Mouse (Mus musculus): ENCODE results near the gene Krt222.
A peak's percentile ranks its signal among the peaks of the same experiment; 100 is the strongest.

Gene Krt222

DNA sequence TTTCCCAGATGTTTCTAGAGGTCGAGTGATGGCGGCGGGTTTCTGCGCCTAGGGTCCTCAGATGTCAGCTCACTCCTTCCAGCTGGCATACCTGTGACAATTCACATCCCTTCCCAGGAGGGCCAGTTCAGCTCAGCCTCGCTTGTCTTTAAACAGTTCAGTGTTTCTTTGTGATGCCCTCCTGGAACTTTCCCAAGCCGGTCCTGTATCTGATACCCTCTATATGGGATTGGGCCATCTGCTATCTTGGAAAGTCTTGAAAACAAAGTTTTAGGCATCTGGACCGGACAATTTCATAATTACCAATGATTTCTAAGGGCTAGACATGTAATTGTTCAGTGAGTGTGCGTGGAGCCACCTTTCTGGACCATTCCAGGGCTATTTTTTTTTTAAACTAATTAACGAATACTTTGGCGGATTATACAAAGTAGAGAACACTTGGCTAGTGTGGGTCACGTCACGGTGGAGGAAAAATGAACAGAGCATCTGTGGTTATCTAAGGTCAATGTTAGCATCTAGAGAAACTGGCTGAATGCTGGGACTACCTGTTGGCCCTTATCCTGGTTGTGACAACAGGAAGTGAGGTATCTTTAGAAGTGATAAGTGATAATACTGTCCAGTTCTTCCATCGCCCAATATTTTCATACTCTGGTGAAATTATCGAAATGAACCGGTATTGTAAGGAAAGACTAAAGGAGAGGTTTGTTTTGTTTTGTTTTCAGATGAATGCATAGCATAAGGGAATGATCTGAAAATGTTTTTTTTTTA is 12.7 kb downstream of the Krt222 start:
- DNase-seq = no peak

DNA sequence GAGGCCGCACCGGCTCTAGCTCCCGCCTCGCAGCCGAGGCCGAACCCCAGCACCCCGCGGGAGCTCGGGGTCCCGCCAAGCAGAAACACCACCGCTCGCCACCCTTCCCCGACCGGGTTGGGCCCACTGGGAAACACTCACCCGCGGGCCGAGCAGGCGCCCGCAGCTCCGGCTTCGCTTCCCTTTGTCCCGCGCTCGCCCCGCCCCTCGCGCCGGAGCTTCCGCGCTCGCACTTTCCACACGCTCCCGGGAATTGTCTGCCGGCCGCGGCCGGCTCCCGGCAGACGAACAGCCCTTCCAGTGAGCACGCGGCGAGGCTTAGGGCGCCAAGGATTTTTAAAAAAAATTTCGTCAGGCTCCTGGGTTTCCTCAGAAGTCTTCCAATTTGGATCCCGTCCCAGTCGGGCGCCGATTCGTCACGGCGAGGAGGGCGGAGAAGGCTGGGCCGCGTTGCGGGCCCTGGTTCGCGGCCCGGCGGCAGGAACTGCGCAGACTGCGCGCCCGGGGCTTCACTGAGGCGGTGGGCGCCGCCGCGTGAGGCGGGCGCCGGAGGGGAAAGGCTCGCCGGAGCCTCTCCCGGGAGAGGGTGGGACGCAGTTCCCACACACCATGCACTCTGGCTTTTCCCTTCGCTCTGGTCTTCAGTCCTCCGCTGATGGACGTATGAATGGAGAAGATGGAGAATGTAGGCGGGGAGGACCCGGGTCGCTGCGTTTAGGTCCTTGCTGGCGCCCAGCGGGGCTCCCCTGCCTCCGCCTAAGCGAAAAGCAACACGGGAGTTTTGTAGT is 13.4 kb downstream of the Krt222 start, which contains the start of gene Smarce1:
Gene Smarce1, minus strand, starts transcription at position 757 of the 788 bp plus-strand sequence.
- peak; percentile 70 for DNase-seq

DNA sequence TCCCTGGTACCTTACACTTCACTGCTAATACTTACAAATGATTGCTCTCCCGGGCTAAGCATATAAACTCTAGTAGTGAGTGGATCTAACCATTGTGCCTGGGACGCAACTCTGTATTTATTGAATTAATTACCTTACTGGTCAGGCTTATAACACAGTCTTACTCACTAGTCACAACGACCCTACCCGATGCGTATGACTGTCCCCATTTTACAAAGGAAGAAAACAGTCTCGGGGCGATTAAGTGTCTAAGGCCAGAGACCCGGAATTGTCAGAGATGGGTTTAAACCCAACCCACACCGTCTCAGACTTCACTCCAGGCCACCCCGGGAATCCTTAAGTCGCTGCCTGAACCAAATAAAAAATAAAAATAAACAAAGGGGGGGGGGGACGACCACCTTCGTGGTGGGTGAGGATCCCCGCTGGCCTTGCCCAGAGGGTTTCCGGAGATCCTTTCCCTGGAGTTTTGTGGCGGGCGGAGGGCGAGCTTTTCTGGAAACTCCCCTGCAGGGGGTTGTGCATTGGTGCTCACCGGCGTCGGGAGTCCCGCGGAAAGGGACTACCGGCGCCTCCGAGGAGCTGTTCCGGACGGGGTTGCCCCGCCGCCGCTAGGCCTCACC is 14.1 kb downstream of the Krt222 start:
- DNase-seq = no peak

DNA sequence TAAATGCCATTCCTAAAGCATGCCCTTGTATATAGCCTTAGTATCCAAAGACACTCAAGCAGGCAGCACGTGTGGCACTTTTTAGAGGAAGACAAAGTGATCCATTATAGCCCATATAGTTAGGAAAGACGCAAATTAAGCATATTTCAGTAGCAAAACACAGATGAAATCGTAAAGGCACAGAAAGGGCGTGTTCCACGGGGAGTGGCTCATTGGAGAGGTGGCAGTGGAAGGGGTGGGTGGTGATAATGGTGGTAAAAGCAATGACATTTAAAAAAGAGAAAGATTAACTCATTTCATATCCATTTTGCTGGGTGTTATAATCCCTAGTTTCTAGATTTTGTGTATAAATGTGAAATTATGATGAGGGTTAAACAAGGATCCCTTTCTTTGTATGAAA is 17.6 kb downstream of the Krt222 start:
- DNase-seq = no peak

DNA sequence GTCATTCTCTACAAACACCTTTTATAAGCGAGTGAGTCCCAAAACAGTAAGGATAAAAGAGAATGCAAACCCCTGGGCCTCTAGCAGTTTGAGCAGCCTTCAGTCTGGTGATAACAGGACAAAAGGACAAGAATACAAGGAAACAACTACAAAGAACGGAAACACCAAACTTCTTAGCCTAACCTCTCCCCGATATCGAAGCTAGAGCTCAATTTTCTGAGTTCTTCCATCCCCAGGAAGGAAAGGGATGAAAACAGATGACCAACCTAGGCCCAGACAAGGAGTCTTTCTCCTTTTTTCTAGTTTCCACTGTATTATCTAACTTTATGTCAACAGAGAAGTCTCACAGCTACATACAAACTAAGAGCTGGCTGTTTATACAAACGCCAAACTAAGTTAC is 20.6 kb downstream of the Krt222 start:
- no peak for DNase-seq

DNA sequence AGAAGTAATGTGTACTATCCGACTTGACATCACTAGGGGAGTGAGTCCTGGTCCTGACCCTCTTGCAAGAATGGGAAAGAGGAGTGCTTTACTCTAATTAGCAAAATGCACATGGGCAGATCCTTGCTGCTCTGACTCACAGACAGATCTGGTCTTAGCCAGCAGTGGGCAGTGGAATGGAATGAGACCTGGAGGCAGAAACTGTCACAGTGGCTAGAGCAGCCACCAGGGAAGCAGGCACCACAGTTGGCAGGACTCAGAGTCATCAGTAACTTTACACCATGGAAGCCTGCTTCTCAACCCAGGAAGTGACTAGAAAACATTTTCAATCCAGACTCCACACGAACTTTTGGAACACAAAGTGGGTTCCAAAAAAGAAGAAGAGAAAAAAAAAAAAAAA is 22.1 kb downstream of the Krt222 start:
- DNase-seq = no peak

DNA sequence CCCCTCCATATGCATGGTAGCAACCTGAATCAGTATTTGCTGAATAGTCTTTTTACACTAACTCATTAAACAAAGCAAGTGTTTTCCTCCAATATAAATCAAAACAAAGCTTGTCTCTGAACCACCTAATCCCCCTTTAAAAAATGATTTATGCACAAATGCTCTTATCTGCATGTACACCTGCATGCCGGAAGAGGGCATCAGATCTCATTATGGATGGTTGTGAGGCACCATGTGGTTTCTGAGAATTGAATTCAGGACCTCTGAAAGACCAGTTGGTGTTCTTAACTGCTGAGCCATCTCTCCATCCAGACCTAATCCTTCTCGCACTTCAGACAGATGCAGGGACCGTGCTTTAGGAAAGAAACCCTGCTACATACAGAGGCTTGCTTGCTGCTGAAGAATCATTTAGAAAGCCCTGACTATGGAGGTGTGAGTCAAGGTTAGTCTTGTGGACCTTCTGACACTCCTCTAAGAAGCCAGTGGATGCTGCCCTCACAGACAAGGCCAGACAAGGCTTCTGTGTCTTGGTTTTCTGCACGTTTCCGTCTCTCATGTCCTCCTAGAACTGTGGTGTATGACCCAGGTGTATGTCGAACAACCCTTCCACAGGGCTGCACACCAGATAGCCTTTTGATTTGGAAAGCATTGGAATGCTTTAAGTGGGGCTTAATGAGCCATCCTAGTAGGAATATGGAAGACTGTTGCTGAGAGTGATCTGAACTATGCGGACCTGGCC is 26.5 kb downstream of the Krt222 start:
- DNase-seq = no peak

DNA sequence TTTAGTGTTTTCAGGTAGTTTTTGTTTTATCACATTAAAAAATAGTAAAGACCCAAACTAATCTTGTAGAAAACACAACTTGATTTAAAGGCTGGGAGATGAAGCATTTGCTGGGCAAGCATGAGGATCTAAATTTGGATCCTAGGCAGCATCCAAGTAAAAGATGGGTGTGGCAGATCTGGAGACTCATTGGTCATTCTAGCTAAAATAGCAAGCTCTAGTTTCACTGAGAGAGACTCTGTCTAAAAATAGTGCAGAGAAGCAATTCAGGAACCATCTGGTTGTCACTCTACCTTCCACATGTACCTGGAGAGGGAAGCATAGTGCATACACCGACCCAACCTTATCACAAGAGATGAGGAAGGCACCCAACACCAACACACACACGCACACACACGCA is 27.7 kb downstream of the Krt222 start:
- no peak for DNase-seq

DNA sequence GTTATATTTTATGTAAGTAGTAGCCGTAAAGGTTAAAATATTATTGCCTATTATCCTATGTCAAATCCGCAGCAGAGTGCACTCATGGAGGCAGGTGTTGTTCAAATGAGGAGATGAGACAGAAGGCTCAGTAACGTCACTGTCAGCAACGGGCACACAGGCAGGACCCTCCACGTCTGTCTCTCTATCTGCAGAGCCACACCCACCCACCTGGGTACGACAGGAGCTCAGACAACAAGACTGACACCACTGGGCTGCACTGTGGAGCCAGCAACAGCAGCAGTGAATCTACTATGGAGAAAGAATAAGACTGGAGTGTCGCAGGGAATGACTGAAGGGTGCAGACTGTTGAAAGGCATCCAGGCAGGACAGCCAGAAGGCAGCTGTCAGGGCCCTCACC is 31.2 kb downstream of the Krt222 start:
- no peak for DNase-seq

DNA sequence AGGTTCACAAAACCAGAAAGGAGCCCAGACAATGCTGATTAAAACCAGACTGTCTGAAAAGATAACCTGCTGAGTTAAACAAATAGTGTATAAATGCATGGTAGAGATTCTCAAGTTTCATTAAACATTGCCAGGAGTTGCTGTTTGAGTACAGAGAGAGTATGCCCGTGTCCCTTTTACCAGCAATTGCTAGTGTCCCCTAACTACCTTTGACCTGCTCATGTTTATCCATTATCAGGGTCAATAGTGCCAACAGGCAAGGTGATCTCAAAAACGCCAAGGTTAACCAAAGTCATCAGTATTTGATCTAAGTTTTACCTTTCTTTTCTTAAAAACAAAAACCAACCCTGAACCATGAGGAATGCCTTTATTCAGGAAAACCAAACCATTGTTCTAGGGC is 31.9 kb downstream of the Krt222 start:
- DNase-seq = no peak

DNA sequence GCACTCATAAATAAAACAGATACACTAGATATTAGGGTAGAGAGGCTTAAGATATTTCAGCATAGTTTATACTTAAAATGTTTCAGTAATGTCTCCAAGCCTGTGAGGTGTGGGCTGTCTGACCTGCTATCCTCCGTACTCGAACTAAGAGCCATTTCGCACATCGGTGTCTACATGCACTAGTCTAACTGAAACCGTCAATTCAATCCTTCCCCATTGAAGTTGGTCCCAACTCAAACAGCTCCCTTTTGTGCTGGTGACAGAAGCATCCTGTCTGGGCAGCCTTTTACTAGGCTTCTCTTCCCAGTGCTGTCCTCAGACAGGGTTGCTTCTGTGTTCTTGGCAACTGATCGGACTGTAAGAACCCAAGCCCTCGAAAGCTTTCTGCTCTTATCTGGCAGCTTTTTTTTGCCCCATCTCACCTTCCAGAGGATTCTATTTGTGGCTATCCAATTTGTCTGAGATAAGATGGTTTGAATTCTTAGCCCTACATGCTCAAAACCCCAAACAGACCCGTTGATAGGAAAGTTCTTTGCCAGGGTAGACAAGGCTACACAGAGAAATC is 35.7 kb downstream of the Krt222 start:
- DNase-seq = no peak

DNA sequence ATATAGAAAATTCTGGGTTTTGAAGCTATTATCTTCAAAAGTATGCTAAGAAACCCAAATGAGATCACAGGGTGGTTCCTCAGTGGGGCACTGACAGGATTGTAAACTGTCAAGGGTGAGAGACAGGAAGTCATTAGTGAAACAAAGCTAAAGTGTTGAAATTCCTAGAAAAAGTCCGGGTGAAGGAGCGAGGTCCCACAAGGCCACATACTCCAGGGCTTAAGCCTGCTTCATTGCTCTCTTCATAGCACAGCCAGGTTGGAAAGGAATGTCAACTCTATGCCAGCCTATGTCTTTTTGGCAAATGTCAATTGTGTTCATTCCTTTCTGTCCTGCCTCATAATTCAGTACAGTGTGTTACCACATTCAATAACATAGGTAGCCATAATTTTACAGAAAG is 36.4 kb downstream of the Krt222 start:
- no peak for DNase-seq

DNA sequence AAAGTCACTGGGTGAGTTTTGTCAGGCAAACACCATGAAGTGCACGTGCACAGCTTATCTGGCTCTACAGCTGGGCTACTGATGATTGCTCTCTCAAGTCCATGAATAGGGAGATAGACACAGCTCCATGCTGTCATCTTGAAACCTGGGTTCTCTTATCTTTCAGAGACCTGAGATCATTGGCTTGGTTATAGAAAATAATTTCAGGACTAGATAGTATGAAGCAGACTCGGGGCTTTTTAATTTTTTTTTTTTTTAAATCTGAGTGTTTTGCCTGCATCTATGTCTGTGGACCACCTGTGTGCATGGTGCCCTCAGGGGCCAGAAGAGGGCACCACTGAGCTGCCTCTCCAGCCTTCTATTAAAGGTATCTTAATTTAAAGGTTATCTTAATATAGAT is 36.9 kb downstream of the Krt222 start:
- DNase-seq = no peak

DNA sequence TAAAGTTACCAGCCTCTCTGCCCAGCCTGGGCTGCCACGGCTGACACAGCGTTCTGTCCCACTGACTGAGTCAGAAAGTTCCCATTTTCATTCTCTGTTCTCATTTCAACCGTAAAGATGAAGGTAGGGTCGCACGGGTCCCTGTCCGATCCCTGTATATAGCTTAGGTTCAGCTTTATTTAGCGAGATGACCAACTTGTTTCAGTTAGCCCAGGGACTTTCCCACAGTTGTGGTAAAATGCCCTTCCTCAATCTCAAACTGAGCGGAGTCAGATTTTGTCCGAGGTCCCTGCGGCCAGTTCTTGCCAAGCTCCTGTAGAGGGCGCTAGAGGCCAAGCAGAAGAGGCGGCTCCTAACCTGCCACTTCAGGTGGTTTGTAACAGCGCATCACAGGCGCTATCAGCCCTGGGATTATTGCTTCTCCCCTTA is 54.7 kb downstream of the Krt222 start:
- peak; percentile 36 for DNase-seq

DNA sequence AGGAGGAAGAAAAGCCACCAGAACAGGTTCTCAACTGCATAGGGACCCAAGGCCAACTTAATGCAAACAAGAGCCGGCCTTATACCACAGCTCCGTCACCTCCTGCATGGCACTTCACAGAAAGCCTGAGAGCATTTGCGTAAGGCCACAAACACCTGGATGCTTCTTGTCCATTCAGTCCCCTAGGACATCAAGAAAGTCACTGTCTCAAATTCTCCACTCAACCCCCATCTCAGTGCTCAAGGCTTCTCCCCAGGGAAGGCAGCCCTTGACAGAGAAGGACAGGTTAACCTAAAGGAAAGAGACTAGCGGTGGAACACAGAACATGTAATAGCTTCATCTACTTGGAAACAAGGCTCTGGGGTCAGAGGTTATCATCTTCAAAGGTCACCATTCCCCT is 56.5 kb downstream of the Krt222 start:
- DNase-seq = no peak

DNA sequence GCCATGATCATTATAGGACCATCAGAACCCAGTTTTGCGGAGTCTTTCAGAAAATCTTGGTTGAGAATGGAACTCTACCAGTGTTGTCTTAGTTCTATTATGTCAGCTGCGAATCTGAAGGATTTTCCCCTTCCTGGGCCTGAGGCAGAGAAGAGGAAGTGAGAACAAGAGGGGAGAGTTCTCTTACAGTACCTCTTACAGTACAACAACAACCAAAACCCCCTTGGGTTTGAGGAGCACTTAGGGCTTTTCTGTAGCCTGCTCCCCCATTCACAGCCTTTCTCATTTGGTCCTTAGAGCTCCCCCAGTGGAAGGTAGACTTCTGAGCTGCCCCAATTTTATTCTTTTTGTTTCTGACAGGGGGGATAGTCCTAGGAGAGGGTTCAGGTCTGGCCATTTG is 57.0 kb downstream of the Krt222 start:
- no peak for DNase-seq
